Mouse (Mus musculus) intestine, postnatal 0 days (tissue): ENCODE data around the gene Stxbp5. TPM values are rescaled to one million over a fixed set of nuclear protein-coding genes. Genes with fewer than 3 reads are reported as not detected.
A peak's percentile ranks its signal among the peaks of the same experiment; 100 is the strongest.

ENCODE experiments used
- ATAC-seq: fragments of 200-750 bp; cut with Nextera tagmentation; 2 replicates; pipeline ENCODE4 v1.8.0; 2017; ENCODE audit warnings: mild to moderate bottlenecking, moderate TSS enrichment, moderate library complexity
- H3K27ac ChIP-seq: fragments of 300-500 bp; sonication (generic); 2 replicates; pipeline ENCODE4 v1.5.1; 2014; ENCODE audit warnings: mild to moderate bottlenecking, low read depth, low read length, moderate library complexity
- H3K27me3 ChIP-seq: fragments of 300-500 bp; sonication (generic); replicated peaks from 2 replicates; pipeline ENCODE4 v1.6.1; 2014; ENCODE audit warnings: low read length, mixed read lengths; ENCODE audit not compliant: control insufficient read depth, insufficient read depth
- H3K36me3 ChIP-seq: fragments of 300-500 bp; sonication (generic); 2 replicates; pipeline ENCODE4 v1.6.1; 2014; ENCODE audit warnings: mild to moderate bottlenecking, moderate library complexity; ENCODE audit not compliant: control insufficient read depth, insufficient read depth
- H3K4me1 ChIP-seq: fragments of 300-500 bp; sonication (generic); replicated peaks from 2 replicates; pipeline ENCODE4 v1.6.1; 2014; ENCODE audit warnings: antibody characterized with exemption, low read length, mixed read lengths; ENCODE audit not compliant: control insufficient read depth, insufficient read depth
- H3K4me2 ChIP-seq: fragments of 300-500 bp; sonication (generic); replicated peaks from 2 replicates; pipeline ENCODE4 v1.6.1; 2014; ENCODE audit warnings: low read depth, mild to moderate bottlenecking, moderate library complexity
- H3K4me3 ChIP-seq: fragments of 300-500 bp; sonication (generic); 2 replicates; pipeline ENCODE4 v1.5.1; 2014; ENCODE audit warnings: low read depth, low read length
- H3K9ac ChIP-seq: fragments of 300-500 bp; sonication (generic); 2 replicates; pipeline ENCODE4 v1.6.1; 2014; ENCODE audit warnings: mild to moderate bottlenecking, low read depth, low read length
- H3K9me3 ChIP-seq: fragments of 300-500 bp; sonication (generic); 2 replicates; pipeline ENCODE4 v1.6.1; 2016; ENCODE audit warnings: mixed run types; ENCODE audit not compliant: control insufficient read depth
- CTCF ChIP-seq: sonication (generic); IDR thresholded peaks from 2 replicates; pipeline ENCODE4 v1.5.1; 2016; ENCODE audit warnings: low read depth, mild to moderate bottlenecking, control low read depth, antibody characterized with exemption, moderate library complexity
- WGBS: fragments of 180-500 bp; shearing (Covaris S2); extraction: QIAGEN DNeasy Blood & Tissue Kit; methylation state at CpG from one replicate; pipeline ENCODE4 v1.1.7; 2014; 5-methylcytosine and 5-hydroxymethylcytosine counted together
- polyA plus RNA-seq: library from polyadenylated mRNA; unstranded; fragments of >200 nt; fragmentation: Nextera tagmentation; extraction: Ambion mirVana; gene quantifications from 2 replicates; pipeline ENCODE4 v1.2.1, GENCODE M21; 2015

Stxbp5 gene
- polyA plus RNA-seq, 1 experiment from 2014 or later = 3.9 TPM

DNA sequence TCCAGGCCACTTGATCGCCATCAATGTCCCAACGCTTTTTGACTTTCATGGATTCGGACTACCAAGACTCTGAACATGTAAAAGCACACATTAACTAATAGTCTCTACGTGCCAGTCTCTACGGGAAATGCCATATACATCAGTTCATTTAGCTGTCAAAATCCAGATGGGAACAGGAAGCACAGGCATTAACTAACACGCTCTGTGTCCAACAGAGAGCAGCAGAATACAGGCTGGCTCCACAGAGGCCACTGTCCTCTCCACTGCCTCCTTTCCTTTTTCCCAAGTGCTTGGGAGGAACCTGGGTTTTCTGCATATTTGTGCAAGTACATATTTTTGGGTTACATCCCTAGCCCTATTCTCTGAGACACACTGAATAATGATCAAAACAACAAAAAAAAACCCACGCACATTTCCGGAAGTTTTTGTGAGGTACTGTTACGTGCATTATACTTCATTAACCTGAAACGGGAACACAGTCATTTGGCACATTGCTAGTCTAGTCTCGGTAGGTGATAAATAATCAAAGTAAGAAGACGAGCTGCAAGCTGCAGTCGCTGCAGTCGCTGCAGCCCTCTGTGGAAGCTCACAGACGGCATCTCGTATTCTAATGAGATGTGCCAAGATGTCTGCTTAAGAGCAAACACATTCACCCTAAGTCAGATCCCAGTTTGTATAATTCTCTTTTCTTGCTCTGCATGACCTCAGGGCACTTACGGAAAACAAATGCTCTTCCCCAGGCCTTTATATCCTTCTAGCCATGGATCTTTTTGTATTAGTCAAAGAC lies 33.9 kb downstream of the Stxbp5 start:
- H3K27me3 ChIP-seq = no peaks in the 10 kb centered on the region
- no peak overlapping the region for H3K4me3 ChIP-seq
- H3K27ac ChIP-seq = no peak overlapping the region
- no peak overlapping the region for H3K4me2 ChIP-seq
- no peak overlapping the region for H3K9ac ChIP-seq
- H3K9me3 ChIP-seq = no peaks in the 10 kb centered on the region
- no peaks in the 10 kb centered on the region for H3K4me1 ChIP-seq
- TF ChIP-seq CTCF = peak; percentile 45; the same call in 1 of the 2 replicates
- 70% methylated on average over 17 of the region's 17 CpGs for WGBS
- H3K36me3 ChIP-seq = no peaks in the 10 kb centered on the region
- ATAC-seq = no peak

GRCm38 (mm10) chr10:9860022-9860421 lies 40.9 kb downstream of the Stxbp5 start:
- H3K4me2 ChIP-seq = no peak overlapping the region
- TF ChIP-seq CTCF = no peak
- no peak overlapping the region for H3K27ac ChIP-seq
- H3K36me3 ChIP-seq = no peaks in the 10 kb centered on the region
- no peaks in the 10 kb centered on the region for H3K4me1 ChIP-seq
- ATAC-seq = no peak
- no peaks in the 10 kb centered on the region for H3K27me3 ChIP-seq
- H3K9ac ChIP-seq = no peak overlapping the region
- WGBS = 92% methylated on average over 4 of the region's 4 CpGs
- H3K4me3 ChIP-seq = no peak overlapping the region
- no peaks in the 10 kb centered on the region for H3K9me3 ChIP-seq

GRCm38 (mm10) chr10:9859476-9859875 lies 41.4 kb downstream of the Stxbp5 start:
- Histone ChIP-seq H3K36me3 (no peaks in the 10 kb centered on the region), H3K9me3 (no peaks in the 10 kb centered on the region), H3K4me1 (no peaks in the 10 kb centered on the region), H3K27me3 (no peaks in the 10 kb centered on the region), H3K4me2 (no peak overlapping the region), H3K27ac (no peak overlapping the region), H3K9ac (no peak overlapping the region), H3K4me3 (no peak overlapping the region)
- WGBS = 90% methylated on average over 3 of the region's 3 CpGs
- TF ChIP-seq CTCF = no peak
- ATAC-seq = no peak

DNA sequence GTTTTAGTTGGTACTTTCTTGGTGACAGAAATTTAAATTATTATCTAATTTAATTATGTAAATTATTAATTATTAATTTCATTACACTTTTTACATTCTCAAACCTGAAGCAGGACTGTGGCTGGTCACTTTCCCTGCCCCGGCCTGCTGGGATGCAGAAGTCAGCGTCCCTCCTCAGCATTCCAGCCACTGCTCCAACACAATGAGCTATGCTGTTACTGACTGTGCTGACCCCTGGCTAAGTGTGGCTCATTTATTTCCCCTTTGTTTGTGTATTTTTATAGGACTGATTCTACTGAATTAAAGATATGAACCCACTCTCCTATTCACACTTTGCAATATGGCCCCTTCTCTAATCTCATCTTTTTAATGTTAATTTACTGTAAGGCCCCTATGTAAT lies 43.0 kb downstream of the Stxbp5 start:
- ATAC-seq = no peak
- H3K27me3 ChIP-seq = no peaks in the 10 kb centered on the region
- H3K36me3 ChIP-seq = no peaks in the 10 kb centered on the region
- no peak for TF ChIP-seq CTCF
- WGBS = 92% methylated on average over 2 of the region's 2 CpGs
- no peak overlapping the region for H3K4me3 ChIP-seq
- H3K4me1 ChIP-seq = no peaks in the 10 kb centered on the region
- H3K9ac ChIP-seq = no peak overlapping the region
- H3K4me2 ChIP-seq = no peak overlapping the region
- no peak overlapping the region for H3K27ac ChIP-seq
- H3K9me3 ChIP-seq = no peaks in the 10 kb centered on the region

DNA sequence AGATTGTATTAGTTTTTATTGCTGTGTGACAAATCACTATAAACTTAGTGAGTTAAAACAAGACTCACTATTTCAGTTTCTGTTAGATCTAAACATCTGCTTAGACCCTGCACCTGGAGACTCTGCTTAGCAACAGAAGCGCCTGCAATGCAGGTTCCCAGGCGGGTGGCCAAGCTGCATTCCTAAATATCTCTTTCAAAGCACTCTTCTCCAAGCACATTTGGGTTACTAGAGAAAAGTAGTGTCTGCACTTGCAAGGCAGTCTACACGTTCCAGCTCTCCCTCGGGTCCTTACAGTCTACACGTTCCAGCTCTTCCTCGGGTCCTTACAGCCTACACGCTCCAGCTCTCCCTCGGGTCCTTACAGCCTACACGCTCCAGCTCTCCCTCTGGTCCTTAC lies 44.1 kb downstream of the Stxbp5 start:
- no peak for ATAC-seq
- Histone ChIP-seq H3K4me2 (no peak overlapping the region), H3K4me3 (no peak overlapping the region), H3K27me3 (no peaks in the 10 kb centered on the region), H3K36me3 (no peaks in the 10 kb centered on the region), H3K9me3 (no peaks in the 10 kb centered on the region), H3K9ac (no peak overlapping the region), H3K4me1 (no peaks in the 10 kb centered on the region), H3K27ac (no peak overlapping the region)
- 86% methylated on average over 9 of the region's 9 CpGs for WGBS
- TF ChIP-seq CTCF = no peak

DNA sequence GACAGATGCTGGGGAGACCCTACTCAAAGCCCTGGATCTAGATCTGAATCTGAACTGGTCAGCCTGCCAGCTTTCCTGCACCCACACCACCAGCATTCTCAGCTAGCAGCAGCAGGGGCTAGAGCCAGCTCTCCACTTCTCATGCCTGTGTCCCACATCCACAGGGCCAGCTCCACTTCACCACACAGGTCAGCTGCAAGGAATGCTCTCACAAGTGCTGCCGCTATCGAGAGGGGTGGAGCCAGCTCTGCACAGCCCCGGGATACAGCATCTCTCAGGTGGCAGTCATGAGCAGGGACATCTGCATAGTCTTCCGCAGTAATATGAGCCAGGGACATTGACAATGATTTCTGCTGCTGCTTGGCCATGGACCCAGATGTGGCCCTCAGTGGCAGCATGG lies 54.5 kb downstream of the Stxbp5 start:
- Histone ChIP-seq H3K9ac (no peak overlapping the region), H3K27me3 (no peaks in the 10 kb centered on the region), H3K9me3 (no peaks in the 10 kb centered on the region), H3K4me2 (no peak overlapping the region), H3K27ac (no peak overlapping the region), H3K4me1 (no peaks in the 10 kb centered on the region), H3K36me3 (peaks cover 5% of the 10 kb centered on the region; the same call in 1 of the 2 replicates), H3K4me3 (no peak overlapping the region)
- ATAC-seq = no peak
- TF ChIP-seq CTCF = no peak
- 98% methylated on average over 4 of the region's 4 CpGs for whole genome bisulfite sequencing

- ATAC-seq = no peak
- H3K9me3 ChIP-seq = no peaks in the 10 kb centered on the region
- H3K27ac ChIP-seq = no peak overlapping the region
- H3K4me2 ChIP-seq = no peak overlapping the region
- H3K4me3 ChIP-seq = no peak overlapping the region
- WGBS = 80% methylated on average over 7 of the region's 7 CpGs
- peaks cover 5% of the 10 kb centered on the region; the same call in 1 of the 2 replicates for H3K36me3 ChIP-seq
- no peak for TF ChIP-seq CTCF
- H3K9ac ChIP-seq = no peak overlapping the region
- no peaks in the 10 kb centered on the region for H3K27me3 ChIP-seq
- H3K4me1 ChIP-seq = no peaks in the 10 kb centered on the region
Observed at GRCm38 (mm10) chr10:9839408-9839807, 61.5 kb downstream of the Stxbp5 start.
